Mouse (Mus musculus): ENCODE data around the gene Alcam.

GRCm38 (mm10) chr16:52472059-52472458 lies 18.2 kb upstream of the Alcam start:
- TF ChIP-seq FLI1 (IDR thresholded peaks at IDR 0.05; ENCODE audit: low read length) (no peak), GATA1 (IDR thresholded peaks at IDR 0.05; ENCODE audit: borderline replicate concordance, low read length) (no peak)
